Mouse (Mus musculus) bone marrow macrophage, adult 2 months (primary cell): ENCODE data around the gene Hs1bp3.

Source experiments
- CTCF ChIP-seq: IDR thresholded peaks from 2 replicates; pipeline ENCODE4 v1.5.1; 2012; ENCODE audit warnings: low read depth, mild to moderate bottlenecking, low read length, moderate library complexity
- POLR2A ChIP-seq: IDR thresholded peaks from 2 replicates; pipeline ENCODE4 v1.6.1; 2012; ENCODE audit warnings: mild to moderate bottlenecking, low read depth, low read length, borderline replicate concordance

DNA sequence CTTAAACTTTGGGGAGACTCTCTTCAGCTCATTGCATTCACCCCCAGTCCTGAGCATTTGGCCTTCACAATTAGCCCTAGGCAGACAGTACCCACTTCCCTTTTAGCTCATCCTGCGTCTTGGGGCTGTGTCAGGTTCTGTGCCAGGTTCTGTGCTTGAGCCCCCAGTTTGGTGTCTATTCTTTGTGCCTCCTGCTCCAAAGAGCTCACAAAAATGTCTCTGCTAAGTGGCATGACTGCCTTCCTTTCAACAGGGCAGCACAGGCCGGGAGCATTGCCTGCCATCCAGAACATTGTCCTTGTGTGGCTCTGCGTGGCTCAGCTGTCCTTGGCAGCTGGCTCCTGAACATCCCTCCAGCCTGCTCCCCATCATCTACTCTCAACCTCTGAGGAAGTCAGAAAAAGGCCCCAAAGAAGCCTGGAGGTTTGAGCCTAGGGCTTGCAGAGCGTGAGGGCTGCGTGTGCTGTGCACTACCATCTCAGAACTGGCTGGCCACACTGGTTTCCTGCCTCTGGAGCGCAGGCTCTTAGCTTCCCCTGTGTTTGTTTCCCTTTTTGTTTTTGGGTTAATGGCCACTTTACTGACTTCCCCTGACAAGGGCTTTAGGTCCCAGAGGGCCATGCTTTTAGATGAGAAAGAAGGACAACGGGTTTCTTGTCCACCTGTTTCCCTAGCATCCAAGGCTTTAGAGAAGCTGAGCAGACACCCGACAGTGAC lies 34.7 kb downstream of the Hs1bp3 start:
- TF ChIP-seq CTCF: no peak
- TF ChIP-seq POLR2A: no peak
